Mouse (Mus musculus) CD4-positive naive resting alpha-beta T cell, adult 57 days (primary cell): Measurements from ENCODE around the gene Zfp988. TPM values are rescaled to one million over a fixed set of nuclear protein-coding genes. Genes with fewer than 3 reads are reported as not detected.

ENCODE experiments used
- total RNA-seq: library from RNA; stranded (reverse); gene quantifications from one replicate; pipeline ENCODE4 v1.2.4, GENCODE M21; 2023

The Zfp988 gene
- not detected for total RNA-seq

GRCm38 (mm10) chr4:147305436-147305835 is at the start of gene Zfp988:
TSS of gene Zfp988 (plus strand) at chr4:147305674.

GRCm38 (mm10) chr4:147361003-147361402 is 55.5 kb downstream of the Zfp988 start, which contains the start of gene Zfp978:
TSS of gene Zfp978 (plus strand) at chr4:147361303.

Other genes with a start within 250 kb of the Zfp988 start
- gene Zfp991, start 173.6 kb upstream of the Zfp988 start, total RNA-seq: 2.6 TPM
- not detected for gene Zfp978, start 55.6 kb downstream of the Zfp988 start, total RNA-seq
- gene Zfp982, start 186.7 kb downstream of the Zfp988 start, total RNA-seq: not detected
- gene Gm16503, start 234.5 kb downstream of the Zfp988 start, total RNA-seq: not detected
- gene Zfp985, start 247.6 kb downstream of the Zfp988 start, total RNA-seq: not detected